ENCODE assay signal across 9 mouse cellular contexts in the genomic region with DNA sequence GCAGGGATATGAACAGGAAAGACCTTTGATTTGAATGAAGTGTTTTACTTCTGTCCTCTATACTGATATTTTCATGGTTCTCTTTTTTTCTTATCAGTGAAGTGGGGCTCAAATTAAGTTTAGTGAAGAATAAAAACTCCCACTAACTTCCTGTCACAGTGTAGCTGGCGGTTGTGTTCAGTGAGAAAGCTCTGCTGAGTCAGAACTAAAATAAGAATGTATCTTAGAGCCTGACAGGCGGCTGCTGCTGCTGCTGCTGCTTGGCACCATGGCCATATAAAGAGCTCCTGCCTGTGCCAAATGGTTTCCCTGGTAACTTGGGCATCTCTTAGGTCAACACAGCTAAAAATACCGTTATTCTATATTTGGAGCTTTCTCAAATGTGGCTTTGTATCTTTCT.
DNase-seq lines count a peak whose midpoint lies in the region; ATAC-seq and TF ChIP-seq lines count a peak whose summit lies in the region.
"Had no signal": no experiment of that assay in that cellular context is flagged by ENCODE, and none has a peak within 500 bp of the region (broad histone marks: within the 10 kb centered on the region; RNA-seq: fewer than 3 reads in every experiment).

No protein-coding gene starts in this region.

- ATAC-seq in embryonic facial prominence, embryonic 15.5 days (ENCODE audit: insufficient number of reproducible peaks, low FRiP score, low TSS enrichment, low read depth), result no peak
- peak; percentile 43; the same call in 1 of the 2 replicates for ATAC-seq in hindbrain, embryonic 11.5 days (ENCODE audit: low FRiP score)

- H3K27me3 ChIP-seq in kidney, adult 2 months (replicated peaks; ENCODE audit: control insufficient read depth, insufficient read depth, low read length), result no peaks in the 10 kb centered on the region
- no peaks in the 10 kb centered on the region for H3K27me3 ChIP-seq in MEL (ENCODE audit: control insufficient read depth in 1 of 2, insufficient read depth in 2 of 2, low read length in 2 of 2)
- no peaks in the 10 kb centered on the region for H3K27me3 ChIP-seq in embryonic facial prominence, embryonic 15.5 days
- no peaks in the 10 kb centered on the region for H3K27me3 ChIP-seq in hindbrain, embryonic 11.5 days (ENCODE audit: control insufficient read depth, insufficient read depth, low read length)
- H3K27me3 ChIP-seq: liver, embryonic 13.5 days had no signal

- 0 out of 2 replicates have a peak, but pooled peaks cover 3% of the 10 kb centered on the region for H3K4me1 ChIP-seq in kidney, adult 2 months (ENCODE audit: control insufficient read depth, insufficient read depth, low read length)
- peaks cover 20 to 29% of the 10 kb centered on the region in 2 experiments for H3K4me1 ChIP-seq in MEL (ENCODE audit: control insufficient read depth in 1 of 2, insufficient read depth in 2 of 2, low read length in 2 of 2)
- peaks cover 9% of the 10 kb centered on the region for H3K4me1 ChIP-seq in embryonic facial prominence, embryonic 15.5 days
- H3K4me1 ChIP-seq in hindbrain, embryonic 11.5 days (replicated peaks; ENCODE audit: control insufficient read depth, insufficient read depth, low read length), result 0 out of 2 replicates have a peak, but pooled peaks cover 2% of the 10 kb centered on the region

- H3K9me3 ChIP-seq in MEL (replicated peaks; ENCODE audit: insufficient read depth, low read length), result no peaks in the 10 kb centered on the region
- no peaks in the 10 kb centered on the region for H3K9me3 ChIP-seq in embryonic facial prominence, embryonic 15.5 days (replicated peaks)
- no peaks in the 10 kb centered on the region for H3K9me3 ChIP-seq in hindbrain, embryonic 11.5 days (ENCODE audit: control insufficient read depth, low read length)
- H3K9me3 ChIP-seq: liver, embryonic 13.5 days had no signal

- no peak for TF ChIP-seq CTCF in kidney, adult 2 months (conservative IDR thresholded peaks at IDR 0.05; ENCODE audit: insufficient read depth, insufficient read length, low read depth, low read length)
- no peak for TF ChIP-seq CTCF in MEL (IDR thresholded peaks at IDR 0.05 in 2 of 3, conservative IDR thresholded peaks at IDR 0.05 in 1 of 3; ENCODE audit: control insufficient read depth in 1 of 3, insufficient read depth in 1 of 3, low read depth in 2 of 3, low read length in 3 of 3, poor library complexity in 1 of 3, severe bottlenecking in 1 of 3)

- no peak overlapping the region for H3K4me2 ChIP-seq in embryonic facial prominence, embryonic 15.5 days (replicated peaks)
- H3K4me2 ChIP-seq in hindbrain, embryonic 11.5 days (replicated peaks; ENCODE audit: low read depth, low read length), result no peak overlapping the region
- H3K4me2 ChIP-seq: liver, embryonic 13.5 days had no signal

- TF ChIP-seq EP300 in MEL (IDR thresholded peaks at IDR 0.05; ENCODE audit: low read depth in 1 of 2, low read length in 2 of 2), result peak; percentile 73 to 78

- TF ChIP-seq POLR2A in kidney, adult 2 months (IDR thresholded peaks at IDR 0.05; ENCODE audit: low read depth, low read length), result no peak
- TF ChIP-seq POLR2A in MEL (IDR thresholded peaks at IDR 0.05; ENCODE audit: control insufficient read depth in 1 of 2, insufficient read depth in 1 of 2, low read depth in 1 of 2, low read length in 2 of 2, poor library complexity in 1 of 2), result no peak

- H3K36me3 ChIP-seq in kidney, adult 2 months (ENCODE audit: control insufficient read depth, insufficient read depth, low read length), result no peaks in the 10 kb centered on the region
- H3K36me3 ChIP-seq in MEL (ENCODE audit: control insufficient read depth in 1 of 2, insufficient read depth in 2 of 2, low read length in 2 of 2) (peaks cover 0 to 43% of the 10 kb centered on the region in 2 experiments; a peak in 2 of 4 replicates), macrophage (ENCODE audit: inconsistent target) (no peaks in the 10 kb centered on the region)
- no peaks in the 10 kb centered on the region for H3K36me3 ChIP-seq in embryonic facial prominence, embryonic 15.5 days
- no peaks in the 10 kb centered on the region for H3K36me3 ChIP-seq in hindbrain, embryonic 11.5 days (ENCODE audit: control insufficient read depth, insufficient read depth, low read length)

- TF ChIP-seq RAD21 in MEL (IDR thresholded peaks at IDR 0.05; ENCODE audit: low read depth, low read length), result no peak

- DNase-seq in kidney, adult 2 months, result peak; percentile 17
- no peak for DNase-seq in kidney, postnatal 36 days
- peak; percentile 88 for DNase-seq in MEL (ENCODE audit: low read depth, low spot score)
- DNase-seq in hindbrain, embryonic 11.5 days (ENCODE audit: low spot score), result no peak
- peak; percentile 65 for DNase-seq in right cerebral cortex, postnatal 25 days
- no peak for DNase-seq in spleen, adult 18-20 months
- DNase-seq: liver, embryonic 13.5 days had no signal

- H3K4me3 ChIP-seq in kidney, adult 2 months (ENCODE audit: insufficient read depth, low read depth, low read length), result no peak overlapping the region
- H3K4me3 ChIP-seq in MEL (ENCODE audit: control insufficient read depth in 1 of 2, insufficient read depth in 1 of 2, low read depth in 2 of 2, low read length in 2 of 2) (no peak overlapping the region), macrophage (ENCODE audit: inconsistent target) (no peak overlapping the region)
- H3K4me3 ChIP-seq in embryonic facial prominence, embryonic 15.5 days (replicated peaks), result no peak overlapping the region
- no peak overlapping the region for H3K4me3 ChIP-seq in hindbrain, embryonic 11.5 days (ENCODE audit: low read depth, low read length)
- H3K4me3 ChIP-seq: liver, embryonic 13.5 days had no signal

- no peak overlapping the region for H3K9ac ChIP-seq in MEL (ENCODE audit: control insufficient read depth, low read depth, low read length, poor library complexity, severe bottlenecking)
- no peak overlapping the region for H3K9ac ChIP-seq in embryonic facial prominence, embryonic 15.5 days
- no peak overlapping the region for H3K9ac ChIP-seq in hindbrain, embryonic 11.5 days (ENCODE audit: low read depth, low read length)
- H3K9ac ChIP-seq: liver, embryonic 13.5 days had no signal

- WGBS in kidney, adult 2 months, result 32% methylated on average over 3 of the region's 3 CpGs
- WGBS in embryonic facial prominence, embryonic 15.5 days, result 36% methylated on average over 3 of the region's 3 CpGs
- 63% methylated on average over 3 of the region's 3 CpGs for WGBS in hindbrain, embryonic 11.5 days
- WGBS in macrophage (ENCODE audit: missing documents), result 4% methylated on average over 3 of the region's 3 CpGs

- H3K27ac ChIP-seq in kidney, adult 2 months (ENCODE audit: insufficient read depth, low read depth, low read length), result no peak overlapping the region
- H3K27ac ChIP-seq in MEL (ENCODE audit: control insufficient read depth, low read depth, low read length) (peak overlapping the region; percentile 64), macrophage (peak overlapping the region; percentile 62)
- H3K27ac ChIP-seq in embryonic facial prominence, embryonic 15.5 days (replicated peaks), result peak overlapping the region; percentile 67
- H3K27ac ChIP-seq in hindbrain, embryonic 11.5 days (ENCODE audit: low read depth, low read length), result no peak overlapping the region

- peaks cover 30% of the 10 kb centered on the region for H3K79me2 ChIP-seq in MEL (ENCODE audit: control insufficient read depth, insufficient read depth, low read length, poor library complexity)
- H3K79me2 ChIP-seq in macrophage (ENCODE audit: inconsistent target), result peaks cover 92% of the 10 kb centered on the region

TF ChIP-seq in MEL, 35 proteins besides CTCF, POLR2A, EP300 and RAD21:
- TF ChIP-seq TCF12 (IDR thresholded peaks at IDR 0.05; ENCODE audit: low read depth, low read length) (no peak; the same call in 1 of the 2 replicates), TBP (IDR thresholded peaks at IDR 0.05; ENCODE audit: low read depth, low read length) (no peak), USF2 (IDR thresholded peaks at IDR 0.05; ENCODE audit: borderline replicate concordance in 1 of 2, insufficient read depth in 1 of 2, low read depth in 1 of 2, low read length in 2 of 2) (no peak), GATA1 (IDR thresholded peaks at IDR 0.05; ENCODE audit: low read depth, low read length) (peak; percentile 88), NELFE (IDR thresholded peaks at IDR 0.05; ENCODE audit: low read depth, low read length) (no peak), SIN3A (IDR thresholded peaks at IDR 0.05; ENCODE audit: low read length) (peak; percentile 60), MAFK (IDR thresholded peaks at IDR 0.05; ENCODE audit: borderline replicate concordance, low read depth, low read length) (no peak), CHD2 (IDR thresholded peaks at IDR 0.05; ENCODE audit: low read length) (no peak), NRF1 (IDR thresholded peaks at IDR 0.05; ENCODE audit: insufficient read depth, low read depth, low read length, poor library complexity, severe bottlenecking) (no peak), BHLHE40 (IDR thresholded peaks at IDR 0.05; ENCODE audit: borderline replicate concordance, low read depth, low read length) (no peak), POLR2AphosphoS2 (IDR thresholded peaks at IDR 0.05; ENCODE audit: low read length) (no peak), ZNF384 (IDR thresholded peaks at IDR 0.05; ENCODE audit: low read depth, low read length) (no peak), ZMIZ1 (IDR thresholded peaks at IDR 0.05; ENCODE audit: low read depth, low read length) (no peak), USF1 (IDR thresholded peaks at IDR 0.05; ENCODE audit: low read depth, low read length) (no peak), ETS1 (IDR thresholded peaks at IDR 0.05; ENCODE audit: low read depth, low read length) (peak; percentile 68; the same call in 1 of the 2 replicates), MAX (IDR thresholded peaks at IDR 0.05; ENCODE audit: low read length) (no peak), MYC (IDR thresholded peaks at IDR 0.05; ENCODE audit: low read depth, low read length) (no peak), GABPA (IDR thresholded peaks at IDR 0.05; ENCODE audit: low read depth, low read length) (peak; percentile 16; the same call in 1 of the 2 replicates), MXI1 (IDR thresholded peaks at IDR 0.05; ENCODE audit: low read depth, low read length) (no peak), ELF1 (IDR thresholded peaks at IDR 0.05; ENCODE audit: low read depth, low read length) (no peak), SMC3 (IDR thresholded peaks at IDR 0.05; ENCODE audit: low read depth, low read length) (no peak), UBTF (IDR thresholded peaks at IDR 0.05; ENCODE audit: borderline replicate concordance, insufficient read depth, low read depth, low read length) (no peak), MEF2A (IDR thresholded peaks at IDR 0.05; ENCODE audit: extremely low read depth, insufficient replicate concordance, low read depth, low read length, poor library complexity, severe bottlenecking) (peak; percentile 86; the same call in 1 of the 2 replicates), POLR2AphosphoS5 (IDR thresholded peaks at IDR 0.05; ENCODE audit: borderline replicate concordance, low read depth, low read length) (no peak), RCOR1 (IDR thresholded peaks at IDR 0.05; ENCODE audit: low read depth, low read length) (peak; percentile 80), ZKSCAN1 (IDR thresholded peaks at IDR 0.05; ENCODE audit: low read depth, low read length) (no peak)

Comparison
In these comparisons a context has a peak if more than half of its experiments do, and no peak if none do; other contexts are left out.
1. DNase-seq: peak in kidney, adult 2 months (single experiment), MEL (single experiment) and right cerebral cortex, postnatal 25 days (single experiment); none in kidney, postnatal 36 days (0 of 2), hindbrain, embryonic 11.5 days (single experiment) and spleen, adult 18-20 months (0 of 2).
2. H3K27ac ChIP-seq: peak in MEL (single experiment), embryonic facial prominence, embryonic 15.5 days (single experiment) and macrophage (single experiment); none in kidney, adult 2 months (single experiment) and hindbrain, embryonic 11.5 days (single experiment).